Mouse (Mus musculus) spleen, postnatal 14 days (tissue): Measurements from ENCODE around the gene Olfr66.

Experiments used
- DNase-seq, 2 experiments: peaks; one replicate each; pipeline ENCODE4 v3.0.0; 2021 to 2022; ENCODE audit warnings: low spot score in 2 of 2

Gene Olfr66

GRCm38 (mm10) chr7:103886152-103886551 lies at the start of gene Olfr66:
Gene Olfr66 (minus strand): TSS chr7:103886252.
- no peak for DNase-seq

GRCm38 (mm10) chr7:103934264-103934663 lies 48.2 kb upstream of the Olfr66 start, which contains the start of gene Olfr632:
Gene Olfr632 (plus strand): TSS chr7:103934347.
- DNase-seq: no peak

- no peak for DNase-seq
Measured at GRCm38 (mm10) chr7:103928525-103928924, 42.5 kb upstream of the Olfr66 start, which contains the start of gene Olfr631. Gene Olfr631 (plus strand): TSS chr7:103928825.

GRCm38 (mm10) chr7:103915338-103915737 lies 29.3 kb upstream of the Olfr66 start:
- no peak for DNase-seq

- peak in 1 of 2 experiments; percentile 17 for DNase-seq
Measured at GRCm38 (mm10) chr7:103912969-103913511, 27.0 kb upstream of the Olfr66 start.

- peak in 1 of 2 experiments; percentile 12 for DNase-seq
Measured at GRCm38 (mm10) chr7:103910047-103910446, 24.0 kb upstream of the Olfr66 start.

GRCm38 (mm10) chr7:103903187-103903586 lies 17.1 kb upstream of the Olfr66 start, which contains the start of gene Olfr65:
Gene Olfr65 (plus strand): TSS chr7:103903487.
- DNase-seq: no peak

GRCm38 (mm10) chr7:103894385-103894784 lies 8.3 kb upstream of the Olfr66 start, which contains the start of gene Olfr64:
Gene Olfr64 (minus strand): TSS chr7:103894485.
- DNase-seq: no peak

- DNase-seq: no peak
Measured at GRCm38 (mm10) chr7:103877093-103877492, 9.0 kb downstream of the Olfr66 start.

- DNase-seq: no peak
Measured at GRCm38 (mm10) chr7:103874451-103874850, 11.6 kb downstream of the Olfr66 start.

GRCm38 (mm10) chr7:103873064-103873463 lies 13.0 kb downstream of the Olfr66 start:
- DNase-seq: no peak

- no peak for DNase-seq
Measured at GRCm38 (mm10) chr7:103870667-103871066, 15.4 kb downstream of the Olfr66 start.

GRCm38 (mm10) chr7:103865716-103866115 lies 20.3 kb downstream of the Olfr66 start:
- DNase-seq: no peak

GRCm38 (mm10) chr7:103861531-103861930 lies 24.5 kb downstream of the Olfr66 start:
- no peak for DNase-seq

GRCm38 (mm10) chr7:103860855-103861254 lies 25.2 kb downstream of the Olfr66 start:
- peak; percentile 70 to 78 for DNase-seq

- peak; percentile 42 to 58 for DNase-seq
Measured at GRCm38 (mm10) chr7:103859076-103859475, 27.0 kb downstream of the Olfr66 start.

GRCm38 (mm10) chr7:103854669-103855068 lies 31.4 kb downstream of the Olfr66 start:
- no peak for DNase-seq

GRCm38 (mm10) chr7:103853090-103853489 lies 33.0 kb downstream of the Olfr66 start, which contains the start of gene Hbb-y:
Gene Hbb-y (minus strand): TSS chr7:103853216.
- DNase-seq: no peak

GRCm38 (mm10) chr7:103844525-103845325 lies 41.3 kb downstream of the Olfr66 start:
- no peak for DNase-seq

- DNase-seq: no peak
Measured at GRCm38 (mm10) chr7:103843034-103843433, 43.0 kb downstream of the Olfr66 start, which contains the start of gene Hbb-bh1. Gene Hbb-bh1 (minus strand): TSS chr7:103843164.

- DNase-seq: no peak
Measured at GRCm38 (mm10) chr7:103840268-103840667, 45.8 kb downstream of the Olfr66 start, which contains the start of gene Hbb-bh2. Gene Hbb-bh2 (minus strand): TSS chr7:103840520.
